Mouse (Mus musculus) hindbrain, postnatal 0 days (tissue): ENCODE measurements at regions not wholly inside any gene's neighbourhood (a gene's known extent, or its start where the extent isn't known, plus 50 kb on each side); places are given as distances from the start of the nearest gene placed in this dataset.

Experiments used
- ATAC-seq: fragments of 200-750 bp; cut with Nextera tagmentation; 2 replicates; pipeline ENCODE4 v1.8.0; 2017; ENCODE audit warnings: mild to moderate bottlenecking, moderate TSS enrichment, moderate library complexity
- DNase-seq: peaks from one replicate; pipeline ENCODE4 v3.0.0-alpha.2; 2015; ENCODE audit warnings: low spot score
- H3K27ac ChIP-seq: fragments of 300-500 bp; sonication (generic); 2 replicates; pipeline ENCODE4 v1.5.1; 2014; ENCODE audit warnings: mild to moderate bottlenecking
- H3K27me3 ChIP-seq: fragments of 300-500 bp; sonication (generic); 2 replicates; pipeline ENCODE4 v1.6.1; 2014; ENCODE audit warnings: low read length, mixed read lengths; ENCODE audit not compliant: insufficient read depth
- H3K36me3 ChIP-seq: fragments of 300-500 bp; sonication (generic); 2 replicates; pipeline ENCODE4 v1.6.1; 2014; ENCODE audit warnings: low read length, mixed read lengths; ENCODE audit not compliant: insufficient read depth
- H3K4me1 ChIP-seq: fragments of 300-500 bp; sonication (generic); 2 replicates; pipeline ENCODE4 v1.6.1; 2014; ENCODE audit warnings: antibody characterized with exemption, low read length, mixed read lengths; ENCODE audit not compliant: insufficient read depth
- H3K4me2 ChIP-seq: fragments of 300-500 bp; sonication (generic); 2 replicates; pipeline ENCODE4 v1.6.1; 2014; ENCODE audit warnings: low read depth, mild to moderate bottlenecking, low read length, moderate library complexity, mixed read lengths
- H3K4me3 ChIP-seq: fragments of 300-500 bp; sonication (generic); 2 replicates; pipeline ENCODE4 v1.5.1; 2014; ENCODE audit warnings: low read length
- H3K9ac ChIP-seq: fragments of 300-500 bp; sonication (generic); replicated peaks from 2 replicates; pipeline ENCODE4 v1.6.1; 2014; ENCODE audit warnings: mild to moderate bottlenecking, low read length, moderate library complexity, mixed read lengths
- H3K9me3 ChIP-seq: fragments of 300-500 bp; sonication (generic); 2 replicates; pipeline ENCODE4 v1.6.1; 2016; ENCODE audit warnings: low read length, mixed read lengths
- CTCF ChIP-seq: IDR thresholded peaks from 2 replicates; pipeline ENCODE4 v1.5.1; 2016; ENCODE audit warnings: antibody characterized with exemption, control low read depth, low read depth
- WGBS: fragments of 180-500 bp; shearing (Covaris S2); extraction: QIAGEN DNeasy Blood & Tissue Kit; methylation state at CpG from one replicate; pipeline ENCODE4 v1.1.7; 2014; 5-methylcytosine and 5-hydroxymethylcytosine counted together

GRCm38 (mm10) chr8:126706247-126706646 is 112.5 kb upstream of the Irf2bp2 start:
- no peak overlapping the region for H3K4me3 ChIP-seq
- no peaks in the 10 kb centered on the region for H3K27me3 ChIP-seq
- H3K4me1 ChIP-seq = no peaks in the 10 kb centered on the region
- no peaks in the 10 kb centered on the region for H3K9me3 ChIP-seq
- 86% methylated on average over 8 of the region's 8 CpGs for WGBS
- no peak overlapping the region for H3K27ac ChIP-seq
- H3K36me3 ChIP-seq = no peaks in the 10 kb centered on the region
- H3K9ac ChIP-seq = no peak overlapping the region
- no peak overlapping the region for H3K4me2 ChIP-seq
- no peak for DNase-seq
- no peak for ATAC-seq
- no peak for TF ChIP-seq CTCF

DNA sequence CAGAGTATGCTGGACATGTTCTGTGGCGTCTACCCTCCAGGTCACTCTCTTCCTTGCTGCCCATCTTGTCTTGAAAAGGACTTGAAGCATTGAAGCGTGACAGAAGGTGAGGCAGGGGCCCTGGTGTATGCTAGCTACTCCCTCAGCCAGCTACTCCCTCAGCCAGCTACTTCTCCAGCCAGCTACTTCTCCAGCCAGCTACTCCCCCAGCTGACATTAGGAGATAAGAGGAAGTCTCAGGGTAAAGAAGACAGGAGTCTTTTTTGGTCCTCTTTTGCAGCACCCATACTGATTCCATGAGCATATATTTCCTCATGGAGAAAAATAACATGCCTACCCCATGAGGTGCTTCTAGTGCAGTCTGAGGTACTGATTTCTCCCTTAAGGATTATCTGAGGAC is 111.6 kb upstream of the Irf2bp2 start:
- TF ChIP-seq CTCF = no peak
- Histone ChIP-seq H3K27ac (no peak overlapping the region), H3K36me3 (no peaks in the 10 kb centered on the region), H3K4me3 (no peak overlapping the region), H3K9me3 (no peaks in the 10 kb centered on the region), H3K4me2 (no peak overlapping the region), H3K27me3 (no peaks in the 10 kb centered on the region), H3K9ac (no peak overlapping the region), H3K4me1 (no peaks in the 10 kb centered on the region)
- ATAC-seq = no peak
- no peak for DNase-seq
- WGBS = 76% methylated on average over 2 of the region's 2 CpGs

- TF ChIP-seq CTCF = no peak
- H3K4me1 ChIP-seq = no peaks in the 10 kb centered on the region
- DNase-seq (no peak), ATAC-seq (no peak)
- 86% methylated on average over 8 of the region's 8 CpGs for WGBS
- no peak overlapping the region for H3K4me2 ChIP-seq
- no peak overlapping the region for H3K9ac ChIP-seq
- H3K9me3 ChIP-seq = no peaks in the 10 kb centered on the region
- no peak overlapping the region for H3K27ac ChIP-seq
- H3K4me3 ChIP-seq = no peak overlapping the region
- no peaks in the 10 kb centered on the region for H3K36me3 ChIP-seq
- no peaks in the 10 kb centered on the region for H3K27me3 ChIP-seq
These were observed 110.9 kb upstream of the Irf2bp2 start for GRCm38 (mm10) chr8:126704706-126705105.

- Histone ChIP-seq H3K9ac (no peak overlapping the region), H3K4me3 (no peak overlapping the region), H3K36me3 (no peaks in the 10 kb centered on the region), H3K27me3 (no peaks in the 10 kb centered on the region), H3K9me3 (no peaks in the 10 kb centered on the region), H3K4me1 (peaks cover 3% of the 10 kb centered on the region; the same call in 1 of the 2 replicates), H3K4me2 (no peak overlapping the region), H3K27ac (no peak overlapping the region)
- WGBS = 89% methylated on average over 5 of the region's 5 CpGs
- DNase-seq (no peak), ATAC-seq (no peak)
- no peak for TF ChIP-seq CTCF
These were observed 109.8 kb upstream of the Irf2bp2 start for GRCm38 (mm10) chr8:126703546-126703945.

DNA sequence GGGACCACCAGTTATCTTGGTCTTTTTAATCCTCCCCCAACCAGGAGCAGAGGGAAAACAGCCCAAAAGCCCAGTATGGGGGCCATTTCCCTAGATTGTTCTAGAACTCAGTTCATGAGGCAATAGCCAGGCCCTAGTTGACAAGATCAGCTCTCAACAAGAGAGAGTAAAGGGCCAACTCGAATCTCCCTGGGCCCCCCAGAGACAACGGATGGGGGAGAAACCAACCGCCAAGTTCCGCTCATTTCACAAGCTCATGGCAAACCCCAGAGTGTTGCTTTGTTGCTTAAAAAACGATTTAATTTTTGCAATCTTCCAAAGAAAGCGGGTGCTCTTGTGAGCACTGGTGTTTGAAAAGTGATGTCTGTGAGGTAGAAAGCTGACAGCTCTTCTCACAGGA is 108.5 kb upstream of the Irf2bp2 start:
- Histone ChIP-seq H3K9ac (no peak overlapping the region), H3K27ac (no peak overlapping the region), H3K9me3 (no peaks in the 10 kb centered on the region), H3K36me3 (no peaks in the 10 kb centered on the region), H3K4me1 (peaks cover 3% of the 10 kb centered on the region; the same call in 1 of the 2 replicates), H3K4me2 (no peak overlapping the region), H3K27me3 (no peaks in the 10 kb centered on the region), H3K4me3 (no peak overlapping the region)
- no peak for TF ChIP-seq CTCF
- DNase-seq (no peak), ATAC-seq (no peak)
- 80% methylated on average over 6 of the region's 6 CpGs for WGBS

DNA sequence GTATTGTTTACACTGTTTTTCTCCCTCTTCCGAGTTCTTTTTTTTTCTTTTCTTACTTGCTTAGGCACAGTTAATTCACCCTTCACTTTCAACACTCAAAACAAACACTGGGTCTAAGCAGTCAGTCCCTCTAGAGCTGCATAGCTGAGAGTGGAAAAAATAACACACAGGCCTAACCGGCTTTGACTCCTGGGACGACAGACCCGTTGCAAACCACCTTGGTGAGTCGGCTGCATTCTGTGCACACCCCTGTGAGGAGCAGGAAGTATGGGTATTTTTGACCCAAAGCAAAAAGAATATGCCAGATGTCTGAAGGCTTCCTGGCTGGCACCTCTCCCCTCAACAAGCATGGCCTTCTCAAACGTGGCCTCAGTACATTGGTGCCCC is 105.6 kb upstream of the Irf2bp2 start:
- Histone ChIP-seq H3K27me3 (no peaks in the 10 kb centered on the region), H3K36me3 (no peaks in the 10 kb centered on the region), H3K4me1 (peaks cover 3% of the 10 kb centered on the region; the same call in 1 of the 2 replicates), H3K27ac (peak overlapping the region; percentile 57; the same call in 1 of the 2 replicates), H3K4me3 (no peak overlapping the region), H3K4me2 (no peak overlapping the region), H3K9me3 (no peaks in the 10 kb centered on the region), H3K9ac (no peak overlapping the region)
- no peak for TF ChIP-seq CTCF
- 21% methylated on average over 6 of the region's 6 CpGs for WGBS
- DNase-seq (no peak), ATAC-seq (no peak)

DNA sequence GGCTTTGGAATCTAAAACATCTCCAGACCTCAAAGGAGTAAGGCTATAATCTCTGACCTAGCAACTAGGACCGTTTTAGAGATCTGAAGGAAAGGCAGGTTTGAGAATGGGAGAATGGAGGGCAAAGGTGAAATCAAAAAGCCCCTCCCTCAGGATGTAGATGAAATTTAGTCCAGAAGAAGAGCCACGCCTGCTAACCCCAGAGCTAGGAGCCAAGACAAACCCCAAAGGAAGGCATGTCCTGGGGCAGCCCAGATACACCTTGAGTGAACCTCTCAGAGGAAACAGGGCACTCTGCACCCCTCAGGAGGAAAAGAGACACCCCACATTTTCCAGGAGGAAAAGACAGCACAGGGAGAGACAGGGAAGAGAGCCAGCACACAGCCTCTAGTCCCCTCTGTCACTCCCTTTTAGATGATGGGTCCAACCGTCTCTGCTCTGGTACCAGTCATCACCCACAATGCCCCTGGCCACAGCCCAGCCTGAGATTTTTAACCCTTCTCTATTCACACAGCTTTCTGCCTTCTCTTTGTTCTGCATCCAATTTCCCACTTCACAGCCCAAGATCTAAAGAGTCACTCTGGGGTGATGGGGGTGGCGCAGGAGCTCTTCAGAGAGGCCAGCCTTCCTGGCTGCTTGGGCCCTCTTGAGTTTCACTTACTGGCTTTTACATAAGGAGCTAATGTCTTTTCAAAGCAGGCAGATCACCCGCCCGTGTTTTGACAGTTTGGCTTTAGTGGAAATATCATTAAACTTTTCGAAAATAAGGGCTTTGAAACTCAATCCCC is 105.0 kb upstream of the Irf2bp2 start:
- Histone ChIP-seq H3K9me3 (no peaks in the 10 kb centered on the region), H3K9ac (no peak overlapping the region), H3K27me3 (no peaks in the 10 kb centered on the region), H3K4me1 (peaks cover 3% of the 10 kb centered on the region; the same call in 1 of the 2 replicates), H3K27ac (peak overlapping the region; percentile 57; the same call in 1 of the 2 replicates), H3K36me3 (no peaks in the 10 kb centered on the region), H3K4me2 (no peak overlapping the region), H3K4me3 (no peak overlapping the region)
- DNase-seq (peak; percentile 51), ATAC-seq (peak; percentile 73)
- TF ChIP-seq CTCF = no peak
- WGBS = 25% methylated on average over 7 of the region's 7 CpGs
